Mouse (Mus musculus) fibroblast of lung, adult 2 months (primary cell): ENCODE measurements around the gene Pan2.
A peak's percentile ranks its signal among the peaks of the same experiment; 100 is the strongest.
"Not testable (repeated sequence)": the region's sequence is repeated elsewhere in the genome, so short reads cannot be mapped to it uniquely, and the experiment has no call there.

Source experiments
- DNase-seq: peaks from one replicate; pipeline ENCODE4 v3.0.0-alpha.2; 2011; ENCODE audit warnings: low read depth

The Pan2 gene

GRCm38 (mm10) chr10:128283604-128284579, 19.2 kb upstream of the Pan2 start:
- peak; percentile 20 for DNase-seq

- DNase-seq, result not testable (repeated sequence)
Measured at GRCm38 (mm10) chr10:128290594-128290993, 12.5 kb upstream of the Pan2 start.

GRCm38 (mm10) chr10:128296370-128297090, 6.6 kb upstream of the Pan2 start:
- DNase-seq, result no peak

- no peak for DNase-seq
Measured at GRCm38 (mm10) chr10:128297221-128297620, 5.9 kb upstream of the Pan2 start.

GRCm38 (mm10) chr10:128297622-128298021, 5.5 kb upstream of the Pan2 start:
- DNase-seq, result no peak

- DNase-seq, result no peak
Measured at GRCm38 (mm10) chr10:128298243-128298642, 4.9 kb upstream of the Pan2 start.

- no peak for DNase-seq
Measured at GRCm38 (mm10) chr10:128298702-128299171, 4.4 kb upstream of the Pan2 start, which contains the start of gene Il23a. TSS of gene Il23a (minus strand) at chr10:128298752.

GRCm38 (mm10) chr10:128302357-128302756, 778 bp upstream of the Pan2 start:
- no peak for DNase-seq

GRCm38 (mm10) chr10:128302785-128303125, 380 bp upstream of the Pan2 start:
- no peak for DNase-seq

GRCm38 (mm10) chr10:128309654-128310053, 6.5 kb downstream of the Pan2 start:
- no peak for DNase-seq

- no peak for DNase-seq
Measured at GRCm38 (mm10) chr10:128310177-128310576, 7.0 kb downstream of the Pan2 start.

GRCm38 (mm10) chr10:128310902-128311301, 7.8 kb downstream of the Pan2 start:
- no peak for DNase-seq

GRCm38 (mm10) chr10:128315578-128315977, 12.4 kb downstream of the Pan2 start:
- no peak for DNase-seq

- DNase-seq, result no peak
Measured at GRCm38 (mm10) chr10:128321641-128322040, 18.5 kb downstream of the Pan2 start.

- peak; percentile 82 for DNase-seq
Measured at GRCm38 (mm10) chr10:128322141-128323108, 19.3 kb downstream of the Pan2 start, which contains the start of gene Cnpy2. TSS of gene Cnpy2 (plus strand) at chr10:128322459.

GRCm38 (mm10) chr10:128323516-128323915, 20.4 kb downstream of the Pan2 start:
- no peak for DNase-seq

GRCm38 (mm10) chr10:128326825-128327224, 23.7 kb downstream of the Pan2 start:
- DNase-seq, result no peak

- no peak for DNase-seq
Measured at GRCm38 (mm10) chr10:128327610-128328009, 24.5 kb downstream of the Pan2 start.

- not testable (repeated sequence) for DNase-seq
Measured at GRCm38 (mm10) chr10:128332358-128333249, 29.5 kb downstream of the Pan2 start.

- peak; percentile 58 for DNase-seq
Measured at GRCm38 (mm10) chr10:128335582-128335981, 32.4 kb downstream of the Pan2 start.
